Mouse (Mus musculus): ENCODE data around the gene Bicd1. TPM values are rescaled to one million over a fixed set of nuclear protein-coding genes. Genes with fewer than 3 reads are reported as not detected.

The Bicd1 gene
- polyA plus RNA-seq, 1 experiment = 1.1 TPM

GRCm38 (mm10) chr6:149585708-149586504, 177.2 kb downstream of the Bicd1 start:
- Histone ChIP-seq H3K4me1 (ENCODE audit: control insufficient read depth, insufficient read depth, low read length) (no peaks in the 10 kb centered on the region), H3K27ac (ENCODE audit: control insufficient read depth, insufficient read depth, low read depth, low read length, poor library complexity) (no peak overlapping the region), H3K4me3 (replicated peaks; ENCODE audit: control insufficient read depth, low read depth, low read length) (no peak overlapping the region)
- TF ChIP-seq CTCF (IDR thresholded peaks at IDR 0.05; ENCODE audit: control insufficient read depth, insufficient read depth, low read length) (no peak), POLR2A (IDR thresholded peaks at IDR 0.05; ENCODE audit: borderline replicate concordance, control insufficient read depth, low read depth, low read length) (no peak)
- WGBS = 88% methylated on average over 7 of the region's 7 CpGs

Other genes starting within 250 kb of the Bicd1 start
- gene Amn1, start 220.2 kb upstream of the Bicd1 start, polyA plus RNA-seq (2011; ENCODE audit: insufficient read depth, insufficient read length, low replicate concordance, missing spikeins) = 2.6 and 4.0 TPM in 2 replicates
- 17.1 and 34.0 TPM in 2 replicates for gene Resf1, start 99.5 kb upstream of the Bicd1 start, polyA plus RNA-seq (2011; ENCODE audit: insufficient read depth, insufficient read length, low replicate concordance, missing spikeins)

Measured in bone marrow, adult 2 months (tissue).